Mouse (Mus musculus) stomach, embryonic 15.5 days (tissue): Measurements from ENCODE around the gene Cyp26a1. TPM values are rescaled to one million over a fixed set of nuclear protein-coding genes. Genes with fewer than 3 reads are reported as not detected.

Experiments
- ATAC-seq: fragments of 200-750 bp; cut with Nextera tagmentation; 2 replicates; pipeline ENCODE4 v1.8.0; 2017; ENCODE audit warnings: low read depth, moderate number of reproducible peaks, moderate TSS enrichment; ENCODE audit not compliant: insufficient read depth, low FRiP score
- H3K27ac ChIP-seq: fragments of 300-500 bp; sonication (generic); 2 replicates; pipeline ENCODE4 v1.5.1; 2015; ENCODE audit warnings: mild to moderate bottlenecking, inconsistent platforms
- H3K27me3 ChIP-seq: fragments of 300-500 bp; sonication (generic); replicated peaks from 2 replicates; pipeline ENCODE4 v1.6.1; 2015; ENCODE audit warnings: inconsistent platforms
- H3K36me3 ChIP-seq: fragments of 300-500 bp; sonication (generic); 2 replicates; pipeline ENCODE4 v1.6.1; 2015; ENCODE audit warnings: inconsistent platforms
- H3K4me1 ChIP-seq: fragments of 300-500 bp; sonication (generic); 2 replicates; pipeline ENCODE4 v1.6.1; 2015; ENCODE audit warnings: inconsistent platforms
- H3K4me2 ChIP-seq: fragments of 300-500 bp; sonication (generic); 2 replicates; pipeline ENCODE4 v1.6.1; 2015; ENCODE audit warnings: mild to moderate bottlenecking, inconsistent platforms
- H3K4me3 ChIP-seq: fragments of 300-500 bp; sonication (generic); replicated peaks from 2 replicates; pipeline ENCODE4 v1.5.1; 2015; ENCODE audit warnings: inconsistent platforms
- H3K9ac ChIP-seq: fragments of 300-500 bp; sonication (generic); 2 replicates; pipeline ENCODE4 v1.6.1; 2015; ENCODE audit warnings: inconsistent platforms
- H3K9me3 ChIP-seq: fragments of 300-500 bp; sonication (generic); 2 replicates; pipeline ENCODE4 v1.6.1; 2016; ENCODE audit warnings: inconsistent platforms
- WGBS: fragments of 180-500 bp; shearing (Covaris S2); methylation state at CpG from one replicate; pipeline ENCODE4 v1.1.7; 2015; 5-methylcytosine and 5-hydroxymethylcytosine counted together
- polyA plus RNA-seq: library from polyadenylated mRNA; unstranded; fragments of >200 nt; fragmentation: Nextera tagmentation; extraction: Ambion mirVana; gene quantifications from 2 replicates; pipeline ENCODE4 v1.2.1, GENCODE M21; 2015

The Cyp26a1 gene
- polyA plus RNA-seq, 1 experiment from 2014 or later = 8.5 TPM

- Histone ChIP-seq H3K9me3 (no peaks in the 10 kb centered on the region), H3K36me3 (no peaks in the 10 kb centered on the region), H3K4me3 (no peak overlapping the region), H3K27ac (no peak overlapping the region), H3K27me3 (peaks cover 84% of the 10 kb centered on the region), H3K4me2 (peak overlapping the region; percentile 35), H3K4me1 (peaks cover 15% of the 10 kb centered on the region), H3K9ac (no peak overlapping the region)
- WGBS = 10% methylated on average over 62 of the region's 62 CpGs
- no peak for ATAC-seq
Observed at GRCm38 (mm10) chr19:37686941-37687850, 10.4 kb upstream of the Cyp26a1 start.

GRCm38 (mm10) chr19:37689478-37689877, 8.1 kb upstream of the Cyp26a1 start:
- Histone ChIP-seq H3K36me3 (no peaks in the 10 kb centered on the region), H3K9ac (no peak overlapping the region), H3K27ac (no peak overlapping the region), H3K27me3 (peaks cover 99% of the 10 kb centered on the region), H3K9me3 (no peaks in the 10 kb centered on the region), H3K4me1 (peaks cover 20% of the 10 kb centered on the region), H3K4me2 (no peak overlapping the region), H3K4me3 (no peak overlapping the region)
- ATAC-seq = no peak
- WGBS = 42% methylated on average over 5 of the region's 5 CpGs

GRCm38 (mm10) chr19:37690716-37691115, 6.9 kb upstream of the Cyp26a1 start:
- H3K9ac ChIP-seq = no peak overlapping the region
- peak overlapping the region; percentile 34 for H3K4me2 ChIP-seq
- 9% methylated on average over 29 of the region's 29 CpGs for WGBS
- ATAC-seq = no peak
- H3K36me3 ChIP-seq = no peaks in the 10 kb centered on the region
- no peaks in the 10 kb centered on the region for H3K9me3 ChIP-seq
- no peak overlapping the region for H3K4me3 ChIP-seq
- H3K27ac ChIP-seq = no peak overlapping the region
- peaks cover 20% of the 10 kb centered on the region for H3K4me1 ChIP-seq
- peaks cover 98% of the 10 kb centered on the region for H3K27me3 ChIP-seq

- H3K9ac ChIP-seq = no peak overlapping the region
- WGBS = under 1% methylated on average over 40 of the region's 40 CpGs
- peak; percentile 44; the same call in 1 of the 2 replicates for ATAC-seq
- no peaks in the 10 kb centered on the region for H3K36me3 ChIP-seq
- no peaks in the 10 kb centered on the region for H3K9me3 ChIP-seq
- no peak overlapping the region for H3K27ac ChIP-seq
- H3K27me3 ChIP-seq = peaks cover 98% of the 10 kb centered on the region
- peak overlapping the region; percentile 73 for H3K4me2 ChIP-seq
- H3K4me1 ChIP-seq = peaks cover 12% of the 10 kb centered on the region
- H3K4me3 ChIP-seq = peak overlapping the region; percentile 37
Observed at GRCm38 (mm10) chr19:37692879-37693278, 4.7 kb upstream of the Cyp26a1 start.

GRCm38 (mm10) chr19:37695146-37695545, 2.5 kb upstream of the Cyp26a1 start:
- 45% methylated on average over 13 of the region's 13 CpGs for WGBS
- Histone ChIP-seq H3K36me3 (no peaks in the 10 kb centered on the region), H3K4me2 (no peak overlapping the region), H3K4me3 (no peak overlapping the region), H3K27me3 (peaks cover 99% of the 10 kb centered on the region), H3K27ac (no peak overlapping the region), H3K9me3 (no peaks in the 10 kb centered on the region), H3K4me1 (peaks cover 22% of the 10 kb centered on the region), H3K9ac (no peak overlapping the region)
- ATAC-seq = no peak

GRCm38 (mm10) chr19:37695762-37696602, 1.6 kb upstream of the Cyp26a1 start:
- no peak for ATAC-seq
- peaks cover 22% of the 10 kb centered on the region for H3K4me1 ChIP-seq
- no peak overlapping the region for H3K27ac ChIP-seq
- WGBS = 3% methylated on average over 42 of the region's 42 CpGs
- no peaks in the 10 kb centered on the region for H3K36me3 ChIP-seq
- H3K4me3 ChIP-seq = no peak overlapping the region; the same call in 1 of the 2 replicates
- peaks cover 99% of the 10 kb centered on the region for H3K27me3 ChIP-seq
- no peaks in the 10 kb centered on the region for H3K9me3 ChIP-seq
- H3K9ac ChIP-seq = no peak overlapping the region
- peak overlapping the region; percentile 63 for H3K4me2 ChIP-seq

- H3K27ac ChIP-seq = no peak overlapping the region
- ATAC-seq = no peak
- H3K9ac ChIP-seq = no peak overlapping the region
- H3K36me3 ChIP-seq = no peaks in the 10 kb centered on the region
- peak overlapping the region; percentile 36 for H3K4me3 ChIP-seq
- peaks cover 93% of the 10 kb centered on the region for H3K27me3 ChIP-seq
- peaks cover 22% of the 10 kb centered on the region for H3K4me1 ChIP-seq
- no peaks in the 10 kb centered on the region for H3K9me3 ChIP-seq
- WGBS = 4% methylated on average over 22 of the region's 22 CpGs
- peak overlapping the region; percentile 63 for H3K4me2 ChIP-seq
Observed at GRCm38 (mm10) chr19:37696603-37697334, 829 bp upstream of the Cyp26a1 start.

- no peaks in the 10 kb centered on the region for H3K36me3 ChIP-seq
- H3K27me3 ChIP-seq = peaks cover 93% of the 10 kb centered on the region
- H3K9me3 ChIP-seq = no peaks in the 10 kb centered on the region
- H3K4me2 ChIP-seq = peak overlapping the region; percentile 63
- peak overlapping the region; percentile 36 for H3K4me3 ChIP-seq
- no peak overlapping the region for H3K27ac ChIP-seq
- H3K9ac ChIP-seq = no peak overlapping the region
- no peak for ATAC-seq
- 1% methylated on average over 18 of the region's 18 CpGs for WGBS
- peaks cover 22% of the 10 kb centered on the region for H3K4me1 ChIP-seq
Observed at GRCm38 (mm10) chr19:37697335-37697636, 312 bp upstream of the Cyp26a1 start.

GRCm38 (mm10) chr19:37698273-37699160, 919 bp downstream of the Cyp26a1 start:
- Histone ChIP-seq H3K36me3 (no peaks in the 10 kb centered on the region), H3K27me3 (peaks cover 93% of the 10 kb centered on the region), H3K4me2 (peak overlapping the region; percentile 63), H3K4me1 (peaks cover 18% of the 10 kb centered on the region), H3K9ac (no peak overlapping the region), H3K4me3 (peak overlapping the region; percentile 36), H3K9me3 (no peaks in the 10 kb centered on the region), H3K27ac (no peak overlapping the region)
- 1% methylated on average over 63 of the region's 63 CpGs for WGBS
- ATAC-seq = no peak

- Histone ChIP-seq H3K9ac (no peak overlapping the region), H3K36me3 (no peaks in the 10 kb centered on the region), H3K27me3 (peaks cover 84% of the 10 kb centered on the region), H3K9me3 (no peaks in the 10 kb centered on the region), H3K4me3 (no peak overlapping the region), H3K27ac (no peak overlapping the region), H3K4me1 (peaks cover 18% of the 10 kb centered on the region), H3K4me2 (no peak overlapping the region)
- WGBS = 26% methylated on average over 9 of the region's 9 CpGs
- ATAC-seq = no peak
Observed at GRCm38 (mm10) chr19:37699711-37700110, 2.1 kb downstream of the Cyp26a1 start.
